Mouse (Mus musculus): ENCODE data around the gene Gm6096.
"Not testable (repeated sequence)": the region's sequence is repeated elsewhere in the genome, so short reads cannot be mapped to it uniquely, and the experiment has no call there.

The Gm6096 gene

GRCm38 (mm10) chr7:34250738-34251137 lies at the start of gene Gm6096:
TSS of gene Gm6096 (plus strand) at chr7:34251038.
- DNase-seq: no peak

GRCm38 (mm10) chr7:34202147-34202546 lies 48.7 kb upstream of the Gm6096 start:
- not testable (repeated sequence) for DNase-seq

- no peak for DNase-seq
Observed at GRCm38 (mm10) chr7:34206331-34206730, 44.5 kb upstream of the Gm6096 start.

- DNase-seq: no peak
Observed at GRCm38 (mm10) chr7:34208027-34208745, 42.7 kb upstream of the Gm6096 start.

- DNase-seq: no peak
Observed at GRCm38 (mm10) chr7:34213281-34213680, 37.6 kb upstream of the Gm6096 start.

- no peak for DNase-seq
Observed at GRCm38 (mm10) chr7:34214644-34215043, 36.2 kb upstream of the Gm6096 start.

- no peak for DNase-seq
Observed at GRCm38 (mm10) chr7:34215481-34215880, 35.4 kb upstream of the Gm6096 start.

GRCm38 (mm10) chr7:34216474-34216873 lies 34.4 kb upstream of the Gm6096 start:
- DNase-seq: no peak

GRCm38 (mm10) chr7:34218496-34218895 lies 32.3 kb upstream of the Gm6096 start:
- DNase-seq: no peak

- DNase-seq: no peak
Observed at GRCm38 (mm10) chr7:34221594-34222250, 29.1 kb upstream of the Gm6096 start.

GRCm38 (mm10) chr7:34222340-34222739 lies 28.5 kb upstream of the Gm6096 start:
- DNase-seq: no peak

- DNase-seq: no peak
Observed at GRCm38 (mm10) chr7:34224308-34224707, 26.5 kb upstream of the Gm6096 start.

- DNase-seq: no peak
Observed at GRCm38 (mm10) chr7:34226086-34226485, 24.8 kb upstream of the Gm6096 start.

GRCm38 (mm10) chr7:34226846-34227245 lies 24.0 kb upstream of the Gm6096 start:
- DNase-seq: no peak

- DNase-seq: no peak
Observed at GRCm38 (mm10) chr7:34228641-34229040, 22.2 kb upstream of the Gm6096 start.

- no peak for DNase-seq
Observed at GRCm38 (mm10) chr7:34229153-34229552, 21.7 kb upstream of the Gm6096 start.

GRCm38 (mm10) chr7:34229691-34230111 lies 21.1 kb upstream of the Gm6096 start:
- peak; percentile 71 for DNase-seq

GRCm38 (mm10) chr7:34230116-34230515 lies 20.7 kb upstream of the Gm6096 start, which contains the start of gene Gpi1:
TSS of gene Gpi1 (minus strand) at chr7:34230336.
- DNase-seq: peak; percentile 95

GRCm38 (mm10) chr7:34232785-34233725 lies 17.8 kb upstream of the Gm6096 start:
- no peak for DNase-seq

- peak; percentile 98 for DNase-seq
Observed at GRCm38 (mm10) chr7:34233909-34234609, 16.8 kb upstream of the Gm6096 start.

- peak; percentile 53 for DNase-seq
Observed at GRCm38 (mm10) chr7:34234610-34235561, 16.0 kb upstream of the Gm6096 start.
